Mouse (Mus musculus): ENCODE measurements around the gene Zranb3. TPM values are rescaled to one million over a fixed set of nuclear protein-coding genes. Genes with fewer than 3 reads are reported as not detected.
"Not testable (repeated sequence)": the region's sequence is repeated elsewhere in the genome, so short reads cannot be mapped to it uniquely, and the experiment has no call there.

The Zranb3 gene
- total RNA-seq, 1 experiment from 2014 or later: 9.4 TPM

DNA sequence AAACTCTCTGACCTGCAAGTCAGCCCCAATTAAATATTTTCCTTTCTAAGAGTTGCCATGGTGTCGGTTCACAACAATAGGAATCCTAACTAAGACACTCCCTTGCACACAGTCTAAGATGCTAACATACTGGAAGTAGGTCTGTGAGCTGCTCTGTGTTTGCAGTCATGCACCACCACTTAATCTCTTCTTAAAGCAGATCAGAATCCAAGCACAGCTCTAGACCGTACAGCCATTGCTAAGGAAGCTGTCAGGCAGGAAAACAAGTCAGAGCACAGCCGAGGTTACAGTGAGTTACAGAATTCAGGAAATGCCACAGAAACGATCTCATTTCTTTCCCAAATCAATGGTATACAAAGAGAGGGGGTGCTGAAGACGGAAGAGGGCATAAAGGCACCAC is 144.0 kb downstream of the Zranb3 start:
- no peak for ATAC-seq (ENCODE audit: extremely low read depth, insufficient number of reproducible peaks, low FRiP score, poor library complexity, severe bottlenecking)

DNA sequence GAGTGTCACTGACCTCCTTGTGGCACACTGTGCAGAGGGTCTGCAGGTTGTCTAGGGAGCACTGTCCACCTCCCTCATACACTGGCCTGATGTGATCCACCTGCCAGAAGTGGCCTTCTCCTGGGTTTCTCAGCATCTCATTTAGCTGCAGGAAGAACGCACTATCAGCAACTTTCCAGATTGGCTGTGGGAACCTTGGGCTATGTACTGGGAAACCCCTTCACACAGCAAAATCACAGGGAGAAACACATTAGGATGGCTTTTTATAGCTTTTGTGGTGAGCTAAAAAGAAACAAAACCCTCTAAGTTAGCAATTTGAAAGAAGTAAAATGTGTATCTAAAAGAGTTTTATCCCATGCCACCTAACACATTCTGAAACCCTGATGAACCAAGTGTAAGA is 146.3 kb downstream of the Zranb3 start:
- no peak for ATAC-seq (ENCODE audit: extremely low read depth, insufficient number of reproducible peaks, low FRiP score, poor library complexity, severe bottlenecking)

DNA sequence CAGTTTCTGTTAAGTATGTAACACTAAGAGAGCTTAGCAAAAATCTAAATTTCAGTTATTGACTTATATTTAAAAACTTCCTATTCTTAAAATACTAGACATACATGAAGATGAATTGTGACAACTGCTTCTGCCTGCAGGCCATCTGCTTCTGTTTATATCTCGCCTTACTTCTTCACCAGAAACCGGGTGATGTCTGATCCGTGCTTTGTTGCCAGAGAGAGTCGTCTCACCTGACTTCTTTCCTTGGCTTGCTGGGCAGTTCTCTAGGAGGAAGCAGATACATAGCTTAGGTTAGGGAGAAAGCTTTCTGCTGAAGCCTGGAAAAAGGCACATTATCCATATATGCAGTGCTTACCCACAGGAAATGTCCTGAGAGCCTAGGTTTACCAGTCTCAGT is 148.0 kb downstream of the Zranb3 start:
- no peak for ATAC-seq (ENCODE audit: extremely low read depth, insufficient number of reproducible peaks, low FRiP score, poor library complexity, severe bottlenecking)

DNA sequence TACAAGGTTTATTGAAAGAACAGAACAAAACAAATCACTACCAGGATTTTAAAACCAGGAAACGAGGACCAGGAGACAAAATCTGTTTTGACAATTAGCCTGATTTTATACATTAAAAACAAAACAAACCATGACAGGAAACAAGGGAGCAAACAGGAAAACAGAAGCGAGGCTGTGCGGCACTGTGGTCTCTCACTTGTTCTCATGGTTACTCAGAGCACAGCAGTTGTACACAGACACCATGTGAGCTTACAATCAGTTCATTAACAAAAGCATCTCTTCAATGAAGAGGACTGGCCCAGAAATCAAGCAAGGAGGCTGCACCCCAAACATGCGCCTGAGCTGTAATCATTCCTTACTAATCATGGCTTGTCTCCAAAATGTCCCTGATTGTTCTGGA is 148.6 kb downstream of the Zranb3 start:
- ATAC-seq (ENCODE audit: extremely low read depth, insufficient number of reproducible peaks, low FRiP score, poor library complexity, severe bottlenecking): not testable (repeated sequence)

DNA sequence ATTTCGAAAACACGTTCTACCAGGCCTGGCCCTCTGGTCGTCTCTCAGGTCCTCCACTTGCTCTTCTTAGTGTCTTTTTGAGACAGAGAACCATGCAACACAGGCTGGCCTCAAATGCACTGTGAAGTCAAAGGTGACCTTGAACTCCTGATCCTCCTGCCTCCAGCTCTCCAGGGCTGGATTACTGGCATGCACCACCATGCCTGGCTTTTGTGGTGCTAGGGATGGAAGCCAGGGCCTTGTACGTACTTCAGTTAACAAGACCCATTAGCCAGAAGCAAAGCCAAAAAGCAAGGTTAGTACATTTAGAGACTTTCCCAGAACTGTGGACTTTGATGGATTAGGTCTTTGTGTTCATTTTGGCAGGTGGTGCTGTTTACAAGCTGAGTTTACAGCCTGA is 150.6 kb downstream of the Zranb3 start:
- no peak for ATAC-seq (ENCODE audit: extremely low read depth, insufficient number of reproducible peaks, low FRiP score, poor library complexity, severe bottlenecking)

DNA sequence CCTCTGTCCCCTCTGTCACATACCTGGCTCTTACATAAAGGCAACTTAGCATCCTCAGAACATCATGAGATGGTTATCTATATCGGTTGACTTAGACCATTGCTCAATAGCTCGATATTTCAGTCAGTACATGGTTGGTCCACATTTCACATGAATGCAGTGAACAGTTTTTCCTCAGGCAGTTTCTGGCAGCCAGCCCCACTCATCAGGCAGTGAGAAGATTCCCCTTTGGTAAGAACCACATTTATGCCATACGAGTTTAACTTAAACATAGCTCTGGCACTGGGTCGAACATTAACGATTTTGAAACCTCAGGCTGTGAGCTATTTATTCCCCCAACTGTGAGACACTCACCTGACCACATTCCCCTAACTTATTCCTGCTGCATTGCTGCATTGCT is 154.1 kb downstream of the Zranb3 start:
- no peak for ATAC-seq (ENCODE audit: extremely low read depth, insufficient number of reproducible peaks, low FRiP score, poor library complexity, severe bottlenecking)

DNA sequence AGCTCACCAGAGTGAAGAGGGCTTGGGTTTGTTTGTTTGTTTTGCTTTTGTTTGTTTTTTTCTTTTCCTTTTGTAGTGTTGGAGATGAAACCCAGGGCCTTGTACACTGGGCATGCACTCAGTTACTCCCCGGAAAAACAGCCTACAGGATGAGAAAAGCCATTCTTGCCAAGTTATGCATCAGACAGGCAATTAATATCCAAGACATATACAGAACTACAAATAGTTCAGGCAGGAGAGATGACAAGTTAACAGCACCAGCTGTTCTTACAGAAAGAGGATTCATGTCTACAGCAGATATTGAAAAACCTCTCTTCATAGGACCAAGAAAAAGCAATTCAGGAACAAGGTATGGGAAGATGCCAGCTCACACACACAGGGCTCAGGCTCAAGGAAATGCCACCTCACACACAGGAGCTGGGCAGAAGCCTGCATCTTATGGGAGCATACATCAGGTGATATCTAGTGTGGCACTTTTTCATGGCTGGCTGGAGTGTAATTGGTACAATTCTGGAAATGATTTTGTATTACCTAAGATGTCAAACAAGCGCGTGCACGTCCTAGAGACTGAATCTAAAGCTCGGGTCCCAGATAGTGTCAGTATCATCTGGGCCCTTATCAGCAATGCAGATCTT is 156.1 kb downstream of the Zranb3 start:
- ATAC-seq (ENCODE audit: extremely low read depth, insufficient number of reproducible peaks, low FRiP score, poor library complexity, severe bottlenecking): no peak

DNA sequence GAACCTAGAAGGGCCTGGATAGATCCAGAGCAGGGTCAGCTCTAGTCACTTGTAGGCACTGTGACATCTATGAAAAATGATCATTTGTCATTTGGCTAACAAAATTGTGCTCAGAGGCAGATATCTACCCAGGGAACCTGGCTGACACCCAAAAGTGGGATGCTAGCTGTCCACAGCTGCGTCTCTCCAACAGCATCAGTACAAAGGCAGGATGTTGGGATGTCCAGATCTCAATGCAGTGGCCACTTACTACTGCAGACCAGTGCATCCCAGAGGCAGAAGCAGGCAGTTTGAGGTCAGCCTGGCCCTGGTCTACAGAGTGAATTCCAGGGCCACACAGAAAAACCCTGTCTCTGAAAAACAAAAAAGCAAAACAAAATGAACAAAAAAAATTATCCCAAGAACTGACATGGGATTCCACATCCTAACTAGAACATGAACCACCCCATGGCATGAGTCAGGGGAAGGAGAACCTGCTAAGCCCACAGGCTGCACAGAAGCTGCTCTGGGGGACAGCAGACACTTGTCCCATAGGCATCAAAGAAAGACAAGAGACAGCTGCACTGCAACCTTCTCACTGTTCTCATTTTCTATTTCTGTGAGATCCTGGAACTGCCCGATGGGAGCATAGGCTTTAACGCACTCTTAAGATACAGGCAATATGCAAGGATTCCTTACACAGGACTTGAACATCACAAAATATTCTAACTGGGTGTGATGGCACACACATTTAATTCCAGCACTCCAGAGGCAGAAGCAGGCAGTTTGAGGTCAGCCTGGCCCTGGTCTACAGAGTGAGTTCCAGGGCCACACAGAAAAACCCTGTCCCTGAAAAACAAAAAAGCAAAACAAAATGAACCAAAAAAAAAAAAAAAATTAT is 156.9 kb downstream of the Zranb3 start:
- no peak for ATAC-seq (ENCODE audit: extremely low read depth, insufficient number of reproducible peaks, low FRiP score, poor library complexity, severe bottlenecking)

DNA sequence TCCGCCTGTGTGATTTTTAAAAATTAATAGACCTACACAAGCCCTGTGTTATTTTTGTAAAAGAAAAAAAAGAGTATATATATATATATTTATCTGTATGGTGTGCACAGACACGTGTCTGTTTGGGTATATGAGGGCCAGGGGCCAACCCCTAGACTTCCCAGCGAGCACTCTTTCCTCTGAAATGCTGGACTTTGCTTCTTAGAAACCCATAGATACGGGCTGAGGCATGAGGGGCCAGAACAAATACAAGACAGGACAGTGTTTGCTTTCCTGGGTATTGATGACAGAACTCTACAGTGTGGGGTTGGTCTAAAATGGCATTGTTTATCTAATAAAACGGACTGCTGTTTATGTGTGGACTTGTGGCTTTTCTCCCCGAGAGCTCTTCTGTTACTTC is 159.3 kb downstream of the Zranb3 start:
- ATAC-seq (ENCODE audit: extremely low read depth, insufficient number of reproducible peaks, low FRiP score, poor library complexity, severe bottlenecking): no peak

DNA sequence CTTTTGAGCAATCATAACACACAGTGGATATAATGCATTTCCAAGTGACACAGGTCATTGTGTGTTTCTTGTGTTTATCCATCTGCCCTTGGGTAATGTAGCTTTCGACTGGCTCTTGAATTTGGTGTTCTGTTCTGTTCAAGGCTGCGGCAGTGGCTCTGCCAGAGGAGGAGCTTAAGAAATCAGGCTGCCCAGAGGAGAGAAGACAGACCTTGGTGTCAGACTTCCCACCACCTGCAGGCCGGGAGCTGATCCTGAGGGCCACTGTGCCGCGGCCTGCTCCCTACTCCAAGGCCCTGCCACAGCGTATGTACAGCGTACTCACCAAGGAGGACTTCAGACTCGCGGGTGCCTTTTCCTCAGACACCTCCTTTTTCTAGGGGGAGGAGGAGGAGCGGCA is 160.6 kb downstream of the Zranb3 start:
- no peak for ATAC-seq (ENCODE audit: extremely low read depth, insufficient number of reproducible peaks, low FRiP score, poor library complexity, severe bottlenecking)

DNA sequence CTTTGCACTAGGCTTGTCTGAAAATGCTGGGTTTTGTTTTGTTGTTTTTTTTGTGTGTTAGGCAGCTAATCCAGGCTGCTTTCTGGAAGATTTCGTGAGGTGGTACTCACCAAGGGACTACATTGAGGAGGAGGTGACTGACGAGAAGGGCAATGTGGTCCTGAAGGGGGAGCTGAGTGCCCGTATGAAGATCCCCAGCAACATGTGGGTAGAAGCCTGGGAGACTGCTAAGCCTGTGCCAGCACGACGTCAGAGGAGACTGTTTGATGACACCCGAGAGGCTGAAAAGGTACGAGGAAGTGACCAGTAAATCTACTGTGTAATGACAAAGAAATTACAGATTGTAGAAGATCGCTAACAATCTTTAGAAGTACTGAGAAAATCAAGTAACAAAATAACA is 165.6 kb downstream of the Zranb3 start:
- no peak for ATAC-seq (ENCODE audit: extremely low read depth, insufficient number of reproducible peaks, low FRiP score, poor library complexity, severe bottlenecking)

DNA sequence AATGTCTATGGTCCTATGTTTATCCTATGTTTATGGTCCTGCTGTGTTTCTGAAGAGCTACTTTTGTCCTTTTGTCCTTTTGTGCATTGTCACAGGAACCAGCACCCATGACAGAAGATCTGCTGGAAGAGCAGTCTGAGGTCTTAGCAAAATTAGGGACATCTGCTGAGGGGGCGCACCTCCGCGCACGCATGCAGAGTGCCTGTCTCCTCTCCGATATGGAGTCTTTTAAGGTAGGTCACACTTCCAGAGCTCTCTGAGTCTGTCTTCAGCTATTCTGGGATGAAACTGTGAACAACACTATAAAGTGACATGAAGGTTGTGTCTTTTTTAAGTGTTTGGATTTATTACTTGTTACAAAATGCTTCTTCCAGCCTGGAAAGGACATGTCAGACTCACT is 168.5 kb downstream of the Zranb3 start:
- ATAC-seq (ENCODE audit: extremely low read depth, insufficient number of reproducible peaks, low FRiP score, poor library complexity, severe bottlenecking): no peak

DNA sequence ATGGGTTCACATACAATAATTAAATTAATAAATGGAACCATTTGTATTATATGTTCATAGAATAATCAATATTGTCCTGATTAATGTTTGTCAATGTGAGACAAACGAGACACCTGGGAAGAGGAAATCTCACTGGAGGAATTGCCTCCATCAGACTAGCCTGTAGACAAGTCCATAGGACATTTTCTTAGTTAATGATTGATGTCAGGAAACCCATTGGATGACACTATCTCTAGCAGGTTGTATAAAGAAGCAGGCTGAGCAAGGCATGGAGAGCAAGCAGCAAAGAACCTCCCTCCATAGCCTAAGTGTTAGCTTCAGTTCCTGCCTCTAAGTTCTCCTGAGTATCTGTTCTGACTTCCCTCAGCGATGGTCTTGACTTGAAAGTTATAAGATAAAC is 169.4 kb downstream of the Zranb3 start:
- ATAC-seq (ENCODE audit: extremely low read depth, insufficient number of reproducible peaks, low FRiP score, poor library complexity, severe bottlenecking): no peak

DNA sequence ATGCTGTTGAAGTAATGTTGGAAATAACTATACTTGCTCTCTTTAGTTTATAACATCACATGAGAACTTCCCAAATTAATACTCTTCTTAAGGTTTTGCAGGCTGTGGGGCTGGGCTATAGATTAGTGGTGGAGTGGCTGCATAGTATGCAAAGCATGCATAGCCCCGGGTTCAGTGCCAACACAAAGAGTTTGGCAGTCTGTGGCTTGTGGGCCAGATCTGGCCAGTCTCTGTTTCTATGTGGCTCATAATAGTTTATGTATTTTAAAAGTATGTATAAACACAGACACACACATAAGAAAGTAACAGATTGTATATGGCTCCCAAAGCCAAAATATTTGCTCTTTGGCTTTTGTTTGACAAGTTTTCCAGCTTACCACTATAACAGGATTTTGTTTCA is 187.0 kb downstream of the Zranb3 start:
- ATAC-seq (ENCODE audit: extremely low read depth, insufficient number of reproducible peaks, low FRiP score, poor library complexity, severe bottlenecking): no peak

DNA sequence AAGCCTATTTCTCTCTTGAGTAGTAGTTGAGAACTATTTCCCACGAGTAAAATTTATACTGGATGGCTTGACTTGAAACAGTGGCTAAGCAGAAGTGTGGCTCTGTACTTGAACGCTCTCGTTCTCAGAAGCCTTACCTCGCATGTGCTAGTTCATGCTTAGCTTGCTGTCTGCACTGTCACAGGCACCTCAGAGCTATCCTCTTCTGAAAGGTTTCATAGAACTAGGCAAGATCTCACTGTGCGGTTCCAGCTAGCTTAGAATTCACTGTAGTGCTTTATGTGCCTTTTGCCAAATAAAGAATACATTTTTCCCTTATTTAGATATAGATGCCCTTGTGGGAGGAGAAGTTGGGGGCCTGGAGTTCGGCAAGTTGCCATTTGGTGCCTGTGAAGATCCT is 187.5 kb downstream of the Zranb3 start:
- ATAC-seq (ENCODE audit: extremely low read depth, insufficient number of reproducible peaks, low FRiP score, poor library complexity, severe bottlenecking): no peak

DNA sequence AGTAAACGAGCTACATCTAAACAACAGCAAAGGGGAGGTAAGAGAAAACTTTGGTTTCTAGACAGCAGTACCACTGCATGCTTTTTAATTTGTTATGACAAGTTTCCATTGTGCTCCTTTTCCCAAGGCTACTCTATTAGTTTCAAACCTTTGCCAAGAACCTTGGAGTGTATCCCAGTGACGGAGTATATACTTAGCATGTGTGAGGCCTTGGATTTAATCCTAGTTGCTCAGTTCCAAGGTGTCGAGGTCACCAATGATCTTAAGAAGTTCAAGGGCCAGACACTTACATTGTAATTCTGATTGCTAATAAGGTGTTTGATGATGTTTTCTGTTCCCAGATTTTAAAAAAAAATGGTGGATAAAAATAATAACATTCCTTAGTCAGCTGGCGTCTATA is 189.7 kb downstream of the Zranb3 start:
- ATAC-seq (ENCODE audit: extremely low read depth, insufficient number of reproducible peaks, low FRiP score, poor library complexity, severe bottlenecking): no peak

DNA sequence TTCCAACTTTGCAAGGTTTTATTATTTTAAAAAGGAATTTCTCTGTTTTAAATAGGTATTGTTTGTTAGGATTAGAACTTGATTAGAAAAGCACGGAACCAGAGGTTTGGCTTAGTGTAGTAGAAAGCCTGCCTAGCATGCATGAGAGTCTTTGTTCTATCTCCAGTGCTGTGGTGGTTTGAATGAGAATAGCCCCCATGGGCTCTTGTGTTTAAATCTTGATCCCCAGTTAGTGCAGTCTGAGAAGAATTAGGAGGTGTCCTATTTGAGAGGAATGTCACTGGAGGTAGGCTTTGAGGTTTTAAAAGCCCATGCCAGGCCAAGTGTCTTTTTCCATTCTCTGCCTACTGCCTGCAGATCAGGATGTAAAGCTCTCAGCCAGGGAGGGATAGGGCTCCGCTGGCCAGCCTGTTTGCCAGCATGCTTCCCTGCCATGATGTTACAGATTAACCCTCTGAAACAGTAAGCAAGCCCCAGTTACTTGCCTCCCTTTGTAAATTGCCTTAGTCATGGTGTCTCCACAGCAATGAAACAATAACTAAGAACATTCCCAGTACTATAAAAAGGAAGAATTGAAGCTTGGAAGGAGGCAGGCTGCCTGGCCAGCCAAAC is 198.0 kb downstream of the Zranb3 start:
- ATAC-seq (ENCODE audit: extremely low read depth, insufficient number of reproducible peaks, low FRiP score, poor library complexity, severe bottlenecking): no peak

Data from neutrophil, adult 5-6 weeks (primary cell).